Mouse (Mus musculus) ovary, postnatal 36 days (tissue): ENCODE measurements around the gene D430019H16Rik.

Experiments
- DNase-seq: peaks from one replicate; pipeline ENCODE4 v3.0.0; 2022; ENCODE audit warnings: low spot score, mixed read lengths

D430019H16Rik gene

GRCm38 (mm10) chr12:105490227-105490626, 36.6 kb downstream of the D430019H16Rik start:
- no peak for DNase-seq

- no peak for DNase-seq
These were observed 37.1 kb downstream of the D430019H16Rik start for GRCm38 (mm10) chr12:105490794-105491193.

GRCm38 (mm10) chr12:105494796-105495195, 41.1 kb downstream of the D430019H16Rik start:
- DNase-seq = no peak

GRCm38 (mm10) chr12:105497894-105498293, 44.2 kb downstream of the D430019H16Rik start:
- peak; percentile 80 for DNase-seq

GRCm38 (mm10) chr12:105498423-105498822, 44.8 kb downstream of the D430019H16Rik start:
- no peak for DNase-seq

GRCm38 (mm10) chr12:105498842-105499241, 45.2 kb downstream of the D430019H16Rik start:
- no peak for DNase-seq

GRCm38 (mm10) chr12:105500940-105501339, 47.3 kb downstream of the D430019H16Rik start:
- no peak for DNase-seq

- DNase-seq = no peak
These were observed 51.1 kb downstream of the D430019H16Rik start for GRCm38 (mm10) chr12:105504736-105505135.

- DNase-seq = no peak
These were observed 57.5 kb downstream of the D430019H16Rik start for GRCm38 (mm10) chr12:105511109-105511508.

GRCm38 (mm10) chr12:105511671-105512502, 58.2 kb downstream of the D430019H16Rik start:
- DNase-seq = no peak

GRCm38 (mm10) chr12:105514111-105514510, 60.5 kb downstream of the D430019H16Rik start:
- no peak for DNase-seq

- DNase-seq = peak; percentile 60
These were observed 63.5 kb downstream of the D430019H16Rik start for GRCm38 (mm10) chr12:105517026-105517675.

- no peak for DNase-seq
These were observed 66.2 kb downstream of the D430019H16Rik start for GRCm38 (mm10) chr12:105519851-105520250.

- no peak for DNase-seq
These were observed 67.6 kb downstream of the D430019H16Rik start for GRCm38 (mm10) chr12:105521170-105521762.

- no peak for DNase-seq
These were observed 70.1 kb downstream of the D430019H16Rik start for GRCm38 (mm10) chr12:105523737-105524136.

GRCm38 (mm10) chr12:105526186-105526585, 72.5 kb downstream of the D430019H16Rik start:
- DNase-seq = no peak

- DNase-seq = peak; percentile 53
These were observed 73.2 kb downstream of the D430019H16Rik start for GRCm38 (mm10) chr12:105526829-105527228.

GRCm38 (mm10) chr12:105529545-105529944, 75.9 kb downstream of the D430019H16Rik start:
- DNase-seq = no peak

- no peak for DNase-seq
These were observed 78.2 kb downstream of the D430019H16Rik start for GRCm38 (mm10) chr12:105531724-105532371.

GRCm38 (mm10) chr12:105534842-105535241, 81.2 kb downstream of the D430019H16Rik start:
- DNase-seq = no peak

- no peak for DNase-seq
These were observed 82.5 kb downstream of the D430019H16Rik start for GRCm38 (mm10) chr12:105535968-105536760.
